Mouse (Mus musculus): Measurements from ENCODE around the gene Slc36a3. TPM values are rescaled to one million over a fixed set of nuclear protein-coding genes. Genes with fewer than 3 reads are reported as not detected.

Slc36a3 gene
- total RNA-seq, 2 experiments from 2014 or later, result not detected

GRCm38 (mm10) chr11:55081206-55081605, 70.3 kb downstream of the Slc36a3 start:
- ATAC-seq (replicated peaks; ENCODE audit: low FRiP score, poor library complexity, severe bottlenecking), result no peak

- no peak for ATAC-seq (replicated peaks; ENCODE audit: low FRiP score, poor library complexity, severe bottlenecking)
Measured at GRCm38 (mm10) chr11:55079180-55079579, 72.3 kb downstream of the Slc36a3 start.

- ATAC-seq (replicated peaks; ENCODE audit: low FRiP score, poor library complexity, severe bottlenecking), result no peak
Measured at GRCm38 (mm10) chr11:55078502-55078901, 73.0 kb downstream of the Slc36a3 start.

- no peak for ATAC-seq (replicated peaks; ENCODE audit: low FRiP score, poor library complexity, severe bottlenecking)
Measured at GRCm38 (mm10) chr11:55077331-55078231, 73.9 kb downstream of the Slc36a3 start, which contains the start of gene Ccdc69. Gene Ccdc69, minus strand, starts transcription at chr11:55078131.

- ATAC-seq (replicated peaks; ENCODE audit: low FRiP score, poor library complexity, severe bottlenecking), result no peak
Measured at GRCm38 (mm10) chr11:55076234-55076633, 75.3 kb downstream of the Slc36a3 start.

- no peak for ATAC-seq (replicated peaks; ENCODE audit: low FRiP score, poor library complexity, severe bottlenecking)
Measured at GRCm38 (mm10) chr11:55075602-55076001, 75.9 kb downstream of the Slc36a3 start.

Other genes starting within 250 kb of the Slc36a3 start
- gene Gpx3, start 249.3 kb downstream of the Slc36a3 start, total RNA-seq (2015; ENCODE audit: low replicate concordance), result 15.5 and 29.3 TPM in 2 replicates
- gene Gpx3, start 249.3 kb downstream of the Slc36a3 start, total RNA-seq (2017; ENCODE audit: low replicate concordance), result 0.30 and 2.4 TPM in 2 replicates
- 6.3 and 7.9 TPM in 2 replicates for gene Tnip1, start 188.8 kb downstream of the Slc36a3 start, total RNA-seq (2015; ENCODE audit: low replicate concordance)
- gene Tnip1, start 188.8 kb downstream of the Slc36a3 start, total RNA-seq (2017; ENCODE audit: low replicate concordance), result 3.3 and 8.7 TPM in 2 replicates
- gene Anxa6, start 118.3 kb downstream of the Slc36a3 start, total RNA-seq (2015; ENCODE audit: low replicate concordance), result 12.3 and 15.1 TPM in 2 replicates
- 14.6 and 16.3 TPM in 2 replicates for gene Anxa6, start 118.3 kb downstream of the Slc36a3 start, total RNA-seq (2017; ENCODE audit: low replicate concordance)
- gene Ccdc69, start 73.6 kb downstream of the Slc36a3 start, total RNA-seq (2015; ENCODE audit: low replicate concordance), result 7.1 and 7.2 TPM in 2 replicates
- 1.5 and 2.1 TPM in 2 replicates for gene Ccdc69, start 73.6 kb downstream of the Slc36a3 start, total RNA-seq (2017; ENCODE audit: low replicate concordance)
- gene Gm2a, start 53.6 kb downstream of the Slc36a3 start, total RNA-seq (2015; ENCODE audit: low replicate concordance), result 26.4 and 26.7 TPM in 2 replicates
- 10.9 and 13.8 TPM in 2 replicates for gene Gm2a, start 53.6 kb downstream of the Slc36a3 start, total RNA-seq (2017; ENCODE audit: low replicate concordance)
- not detected in 2 replicates for gene Slc36a2, start 33.4 kb upstream of the Slc36a3 start, total RNA-seq (2015; ENCODE audit: low replicate concordance)
- gene Slc36a2, start 33.4 kb upstream of the Slc36a3 start, total RNA-seq (2017; ENCODE audit: low replicate concordance), result not detected in 2 replicates
- 2.5 and 5.8 TPM in 2 replicates for gene Slc36a1, start 52.6 kb upstream of the Slc36a3 start, total RNA-seq (2015; ENCODE audit: low replicate concordance)
- gene Slc36a1, start 52.6 kb upstream of the Slc36a3 start, total RNA-seq (2017; ENCODE audit: low replicate concordance), result 1.5 and 1.8 TPM in 2 replicates
- gene Fat2, start 184.9 kb upstream of the Slc36a3 start, total RNA-seq (2015; ENCODE audit: low replicate concordance), result not detected in 2 replicates
- gene Fat2, start 184.9 kb upstream of the Slc36a3 start, total RNA-seq (2017; ENCODE audit: low replicate concordance), result not detected in 2 replicates

All from erythroid progenitor cell, adult 5-6 weeks (primary cell).